Mouse (Mus musculus) hindbrain, embryonic 13.5 days (tissue): Measurements from ENCODE around the gene Entpd8. TPM values are rescaled to one million over a fixed set of nuclear protein-coding genes. Genes with fewer than 3 reads are reported as not detected.
A peak's percentile ranks its signal among the peaks of the same experiment; 100 is the strongest.

ENCODE experiments used
- ATAC-seq: fragments of 200-750 bp; cut with Nextera tagmentation; 2 replicates; pipeline ENCODE4 v1.8.0; 2017; ENCODE audit warnings: moderate TSS enrichment; ENCODE audit not compliant: low FRiP score
- H3K27ac ChIP-seq: fragments of 300-500 bp; sonication (generic); 2 replicates; pipeline ENCODE4 v1.5.1; 2015; ENCODE audit warnings: inconsistent platforms, mild to moderate bottlenecking, moderate library complexity
- H3K27me3 ChIP-seq: fragments of 300-500 bp; sonication (generic); 2 replicates; pipeline ENCODE4 v1.6.1; 2015; ENCODE audit warnings: mild to moderate bottlenecking, inconsistent platforms
- H3K36me3 ChIP-seq: fragments of 300-500 bp; sonication (generic); 2 replicates; pipeline ENCODE4 v1.6.1; 2015; ENCODE audit warnings: mild to moderate bottlenecking, inconsistent platforms
- H3K4me1 ChIP-seq: fragments of 300-500 bp; sonication (generic); replicated peaks from 2 replicates; pipeline ENCODE4 v1.6.1; 2015; ENCODE audit warnings: inconsistent platforms
- H3K4me2 ChIP-seq: fragments of 300-500 bp; sonication (generic); 2 replicates; pipeline ENCODE4 v1.6.1; 2015; ENCODE audit warnings: inconsistent platforms, mild to moderate bottlenecking, moderate library complexity
- H3K4me3 ChIP-seq: fragments of 300-500 bp; sonication (generic); 2 replicates; pipeline ENCODE4 v1.5.1; 2015; ENCODE audit warnings: mild to moderate bottlenecking, inconsistent platforms
- H3K9ac ChIP-seq: fragments of 300-500 bp; sonication (generic); 2 replicates; pipeline ENCODE4 v1.6.1; 2015; ENCODE audit warnings: mild to moderate bottlenecking, inconsistent platforms
- H3K9me3 ChIP-seq: fragments of 300-500 bp; sonication (generic); 2 replicates; pipeline ENCODE4 v1.6.1; 2016; ENCODE audit warnings: inconsistent platforms
- WGBS: fragments of 180-500 bp; shearing (Covaris S2); methylation state at CpG from one replicate; pipeline ENCODE4 v1.1.7; 2015; 5-methylcytosine and 5-hydroxymethylcytosine counted together
- polyA plus RNA-seq: library from polyadenylated mRNA; unstranded; fragments of >200 nt; fragmentation: Nextera tagmentation; extraction: Ambion mirVana; gene quantifications from 2 replicates; pipeline ENCODE4 v1.2.1, GENCODE M21; 2015

Gene Entpd8
- polyA plus RNA-seq, 1 experiment from 2014 or later = not detected

GRCm38 (mm10) chr2:25065537-25065936 lies 14.6 kb upstream of the Entpd8 start:
- ATAC-seq = no peak
- no peaks in the 10 kb centered on the region for H3K4me1 ChIP-seq

GRCm38 (mm10) chr2:25066552-25066951 lies 13.6 kb upstream of the Entpd8 start:
- Histone ChIP-seq H3K27ac (no peak overlapping the region), H3K36me3 (peaks cover 23% of the 10 kb centered on the region), H3K9me3 (no peaks in the 10 kb centered on the region), H3K4me1 (no peaks in the 10 kb centered on the region), H3K27me3 (no peaks in the 10 kb centered on the region), H3K9ac (no peak overlapping the region), H3K4me3 (no peak overlapping the region), H3K4me2 (no peak overlapping the region)
- ATAC-seq = no peak
- 82% methylated on average over 4 of the region's 4 CpGs for WGBS

More at GRCm38 (mm10) chr2:25065537-25065936, 14.6 kb upstream of the Entpd8 start:
- no peak overlapping the region for H3K4me3 ChIP-seq
- H3K27me3 ChIP-seq = no peaks in the 10 kb centered on the region
- peaks cover 33% of the 10 kb centered on the region for H3K36me3 ChIP-seq
- no peak overlapping the region for H3K27ac ChIP-seq
- no peak overlapping the region for H3K4me2 ChIP-seq
- no peak overlapping the region for H3K9ac ChIP-seq
- no peaks in the 10 kb centered on the region for H3K9me3 ChIP-seq

GRCm38 (mm10) chr2:25069537-25069936 lies 10.6 kb upstream of the Entpd8 start:
- no peaks in the 10 kb centered on the region for H3K36me3 ChIP-seq
- H3K27ac ChIP-seq = no peak overlapping the region

GRCm38 (mm10) chr2:25072398-25072797 lies 7.7 kb upstream of the Entpd8 start:
- no peak overlapping the region for H3K9ac ChIP-seq
- no peaks in the 10 kb centered on the region for H3K36me3 ChIP-seq
- no peaks in the 10 kb centered on the region for H3K4me1 ChIP-seq
- H3K9me3 ChIP-seq = no peaks in the 10 kb centered on the region
- H3K4me3 ChIP-seq = no peak overlapping the region
- WGBS = 92% methylated on average over 4 of the region's 4 CpGs
- H3K27ac ChIP-seq = no peak overlapping the region
- no peak for ATAC-seq
- no peak overlapping the region for H3K4me2 ChIP-seq
- no peaks in the 10 kb centered on the region for H3K27me3 ChIP-seq

More at GRCm38 (mm10) chr2:25069537-25069936, 10.6 kb upstream of the Entpd8 start:
- no peak overlapping the region for H3K4me3 ChIP-seq
- 75% methylated on average over 4 of the region's 4 CpGs for WGBS
- no peak for ATAC-seq
- no peaks in the 10 kb centered on the region for H3K4me1 ChIP-seq
- no peaks in the 10 kb centered on the region for H3K27me3 ChIP-seq
- no peak overlapping the region for H3K4me2 ChIP-seq
- no peaks in the 10 kb centered on the region for H3K9me3 ChIP-seq
- no peak overlapping the region for H3K9ac ChIP-seq

- no peaks in the 10 kb centered on the region for H3K36me3 ChIP-seq
- H3K27me3 ChIP-seq = no peaks in the 10 kb centered on the region
- no peaks in the 10 kb centered on the region for H3K4me1 ChIP-seq
- H3K9ac ChIP-seq = no peak overlapping the region
- no peak overlapping the region for H3K4me2 ChIP-seq
- 72% methylated on average over 4 of the region's 4 CpGs for WGBS
- H3K27ac ChIP-seq = no peak overlapping the region
- no peak overlapping the region for H3K4me3 ChIP-seq
- no peak for ATAC-seq
- H3K9me3 ChIP-seq = no peaks in the 10 kb centered on the region
Observed at GRCm38 (mm10) chr2:25075506-25075905, 4.6 kb upstream of the Entpd8 start.

GRCm38 (mm10) chr2:25078967-25079366 lies 1.1 kb upstream of the Entpd8 start:
- no peak overlapping the region for H3K9ac ChIP-seq
- no peaks in the 10 kb centered on the region for H3K27me3 ChIP-seq
- no peak overlapping the region for H3K27ac ChIP-seq
- H3K4me2 ChIP-seq = no peak overlapping the region
- no peak overlapping the region for H3K4me3 ChIP-seq
- WGBS = 68% methylated on average over 1 of the region's 1 CpGs
- H3K9me3 ChIP-seq = no peaks in the 10 kb centered on the region
- no peak for ATAC-seq
- H3K4me1 ChIP-seq = no peaks in the 10 kb centered on the region
- no peaks in the 10 kb centered on the region for H3K36me3 ChIP-seq

GRCm38 (mm10) chr2:25083697-25084096 lies 3.6 kb downstream of the Entpd8 start:
- Histone ChIP-seq H3K4me3 (no peak overlapping the region), H3K27ac (no peak overlapping the region), H3K36me3 (no peaks in the 10 kb centered on the region), H3K27me3 (no peaks in the 10 kb centered on the region), H3K4me1 (no peaks in the 10 kb centered on the region), H3K4me2 (no peak overlapping the region), H3K9ac (no peak overlapping the region), H3K9me3 (no peaks in the 10 kb centered on the region)
- WGBS = 73% methylated on average over 4 of the region's 4 CpGs
- no peak for ATAC-seq

GRCm38 (mm10) chr2:25085571-25085970 lies 5.5 kb downstream of the Entpd8 start:
- H3K27ac ChIP-seq = no peak overlapping the region
- H3K9ac ChIP-seq = no peak overlapping the region
- no peaks in the 10 kb centered on the region for H3K9me3 ChIP-seq
- H3K27me3 ChIP-seq = no peaks in the 10 kb centered on the region
- H3K4me2 ChIP-seq = no peak overlapping the region
- no peak overlapping the region for H3K4me3 ChIP-seq
- ATAC-seq = no peak
- H3K4me1 ChIP-seq = no peaks in the 10 kb centered on the region
- H3K36me3 ChIP-seq = no peaks in the 10 kb centered on the region
- 87% methylated on average over 5 of the region's 5 CpGs for WGBS

- Histone ChIP-seq H3K27ac (no peak overlapping the region), H3K27me3 (no peaks in the 10 kb centered on the region), H3K4me3 (no peak overlapping the region), H3K4me2 (no peak overlapping the region), H3K36me3 (no peaks in the 10 kb centered on the region), H3K9ac (no peak overlapping the region), H3K4me1 (no peaks in the 10 kb centered on the region), H3K9me3 (no peaks in the 10 kb centered on the region)
- no peak for ATAC-seq
- WGBS = 95% methylated on average over 2 of the region's 2 CpGs
Observed at GRCm38 (mm10) chr2:25087842-25088241, 7.7 kb downstream of the Entpd8 start.

GRCm38 (mm10) chr2:25088636-25089035 lies 8.5 kb downstream of the Entpd8 start:
- Histone ChIP-seq H3K27me3 (no peaks in the 10 kb centered on the region), H3K4me3 (no peak overlapping the region), H3K9ac (no peak overlapping the region), H3K4me1 (no peaks in the 10 kb centered on the region), H3K4me2 (no peak overlapping the region), H3K9me3 (no peaks in the 10 kb centered on the region), H3K36me3 (no peaks in the 10 kb centered on the region), H3K27ac (no peak overlapping the region)
- WGBS = 86% methylated on average over 3 of the region's 3 CpGs
- ATAC-seq = no peak

GRCm38 (mm10) chr2:25094785-25095108 lies 14.6 kb downstream of the Entpd8 start:
- H3K27me3 ChIP-seq = peaks cover 10% of the 10 kb centered on the region
- H3K4me3 ChIP-seq = no peak overlapping the region
- H3K9ac ChIP-seq = no peak overlapping the region
- H3K4me2 ChIP-seq = 0 out of 2 replicates have a peak overlapping the region, but pooled peaks have one; percentile 3
- H3K27ac ChIP-seq = no peak overlapping the region
- H3K36me3 ChIP-seq = no peaks in the 10 kb centered on the region
- WGBS = 51% methylated on average over 17 of the region's 17 CpGs
- no peaks in the 10 kb centered on the region for H3K9me3 ChIP-seq
- H3K4me1 ChIP-seq = peaks cover 14% of the 10 kb centered on the region
- ATAC-seq = no peak

GRCm38 (mm10) chr2:25095109-25095850 lies 15.2 kb downstream of the Entpd8 start, which contains the start of gene Noxa1:
Gene Noxa1, minus strand, starts transcription at chr2:25095149.
- 54% methylated on average over 28 of the region's 28 CpGs for WGBS
- no peak for ATAC-seq
- Histone ChIP-seq H3K27me3 (peaks cover 10% of the 10 kb centered on the region), H3K27ac (no peak within 1 kb of the TSS), H3K4me3 (no peak within 1 kb of the TSS), H3K36me3 (no peaks in the 10 kb centered on the region), H3K4me2 (0 out of 2 replicates have a peak within 1 kb of the TSS, but pooled peaks have one; percentile 3), H3K9me3 (no peaks in the 10 kb centered on the region), H3K9ac (no peak within 1 kb of the TSS), H3K4me1 (peaks cover 19% of the 10 kb centered on the region)

- Histone ChIP-seq H3K36me3 (no peaks in the 10 kb centered on the region), H3K9me3 (no peaks in the 10 kb centered on the region), H3K27me3 (peaks cover 10% of the 10 kb centered on the region), H3K4me1 (peaks cover 22% of the 10 kb centered on the region), H3K4me2 (no peak overlapping the region), H3K27ac (no peak overlapping the region), H3K4me3 (no peak overlapping the region), H3K9ac (0 out of 2 replicates have a peak overlapping the region, but pooled peaks have one; percentile 3)
- whole genome bisulfite sequencing = 85% methylated on average over 3 of the region's 3 CpGs
- no peak for ATAC-seq
Observed at GRCm38 (mm10) chr2:25098005-25098615, 18.0 kb downstream of the Entpd8 start.
